Mouse (Mus musculus) CH12.LX (cell line): ENCODE results near the gene Gm43064.

Source experiments
- BHLHE40 ChIP-seq: IDR thresholded peaks from 2 replicates; pipeline ENCODE4 v1.6.1; 2011; ENCODE audit warnings: mild to moderate bottlenecking, low read depth, low read length, improper control_type of control experiment
- CTCF ChIP-seq, 2 experiments: IDR thresholded peaks in 1 of 2; conservative IDR thresholded peaks in 1 of 2; 2 replicates each; pipeline ENCODE4 v1.5.1; 2011 to 2012; ENCODE audit warnings: low read depth in 2 of 2, low read length in 2 of 2, improper control_type of control experiment in 1 of 2, inconsistent platforms in 1 of 2, mild to moderate bottlenecking in 1 of 2, moderate library complexity in 1 of 2
- E2F4 ChIP-seq: IDR thresholded peaks from 2 replicates; pipeline ENCODE4 v1.6.1; 2011; ENCODE audit warnings: low read depth, low read length, improper control_type of control experiment; ENCODE audit not compliant: insufficient replicate concordance
- EP300 ChIP-seq: IDR thresholded peaks from 2 replicates; pipeline ENCODE4 v1.6.1; 2011; ENCODE audit warnings: low read length, improper control_type of control experiment
- JUND ChIP-seq: conservative IDR thresholded peaks from 2 replicates; pipeline ENCODE4 v1.6.1; 2011; ENCODE audit warnings: low read depth, low read length, improper control_type of control experiment
- MAX ChIP-seq: IDR thresholded peaks from 2 replicates; pipeline ENCODE4 v1.6.1; 2011; ENCODE audit warnings: low read length, improper control_type of control experiment
- MEF2A ChIP-seq: IDR thresholded peaks from 2 replicates; pipeline ENCODE4 v1.6.1; 2014; ENCODE audit warnings: low read depth, mild to moderate bottlenecking, inconsistent platforms, low read length, improper control_type of control experiment, borderline replicate concordance
- MXI1 ChIP-seq: IDR thresholded peaks from 2 replicates; pipeline ENCODE4 v1.6.1; 2011; ENCODE audit warnings: mild to moderate bottlenecking, low read depth, low read length, improper control_type of control experiment
- PAX5 ChIP-seq: IDR thresholded peaks from 2 replicates; pipeline ENCODE4 v1.6.1; 2012; ENCODE audit warnings: low read length, inconsistent platforms, mixed read lengths
- POLR2A ChIP-seq: IDR thresholded peaks from 2 replicates; pipeline ENCODE4 v1.6.1; 2011; ENCODE audit warnings: low read depth, mild to moderate bottlenecking, improper control_type of control experiment, low read length
- RAD21 ChIP-seq: IDR thresholded peaks from 2 replicates; pipeline ENCODE4 v1.6.1; 2011; ENCODE audit warnings: low read depth, mild to moderate bottlenecking, low read length, improper control_type of control experiment, moderate library complexity
- TCF12 ChIP-seq: IDR thresholded peaks from 2 replicates; pipeline ENCODE4 v1.6.1; 2014; ENCODE audit warnings: low read depth, mild to moderate bottlenecking, inconsistent platforms, low read length, improper control_type of control experiment
- USF1 ChIP-seq: IDR thresholded peaks from 2 replicates; pipeline ENCODE4 v1.6.1; 2014; ENCODE audit warnings: low read depth, mild to moderate bottlenecking, inconsistent platforms, low read length, improper control_type of control experiment

- TF ChIP-seq CTCF (conservative IDR thresholded peaks at IDR 0.05 in 1 of 2, IDR thresholded peaks at IDR 0.05 in 1 of 2; ENCODE audit: low read depth in 2 of 2, low read length in 2 of 2) (peak; percentile 21 to 81; a peak in 3 of 4 replicates), EP300 (no peak), POLR2A (no peak), USF1 (no peak), PAX5 (no peak), MXI1 (no peak), RAD21 (peak; percentile 72), E2F4 (no peak), MAX (no peak), MEF2A (0 out of 2 replicates have a peak, but pooled peaks have one; percentile 11), TCF12 (no peak), JUND (no peak; the same call in 1 of the 2 replicates), BHLHE40 (no peak)
Observed at GRCm38 (mm10) chr3:103887581-103887980, 78.2 kb downstream of the Gm43064 start.
